Mouse (Mus musculus) heart, embryonic 16.5 days (tissue): ENCODE data around the gene Tcaim. TPM values are rescaled to one million over a fixed set of nuclear protein-coding genes. Genes with fewer than 3 reads are reported as not detected.
"Not testable (repeated sequence)": the region's sequence is repeated elsewhere in the genome, so short reads cannot be mapped to it uniquely, and the experiment has no call there.

ENCODE experiments used
- ATAC-seq: fragments of 200-750 bp; cut with Nextera tagmentation; replicated peaks from 2 replicates; pipeline ENCODE4 v1.8.0; 2017; ENCODE audit warnings: moderate number of reproducible peaks; ENCODE audit not compliant: insufficient read depth, low FRiP score; ENCODE audit errors: extremely low read depth
- H3K27ac ChIP-seq: fragments of 300-500 bp; sonication (generic); 2 replicates; pipeline ENCODE4 v1.5.1; 2014; ENCODE audit warnings: mild to moderate bottlenecking, low read length, control low read depth, moderate library complexity
- H3K27me3 ChIP-seq: fragments of 300-500 bp; sonication (generic); 2 replicates; pipeline ENCODE4 v1.6.1; 2014; ENCODE audit warnings: low read length, mixed read lengths; ENCODE audit not compliant: control insufficient read depth, insufficient read depth
- H3K36me3 ChIP-seq: fragments of 300-500 bp; sonication (generic); 2 replicates; pipeline ENCODE4 v1.6.1; 2014; ENCODE audit not compliant: control insufficient read depth, insufficient read depth
- H3K4me1 ChIP-seq: fragments of 300-500 bp; sonication (generic); 2 replicates; pipeline ENCODE4 v1.6.1; 2014; ENCODE audit warnings: low read length, mixed read lengths; ENCODE audit not compliant: control insufficient read depth, insufficient read depth
- H3K4me2 ChIP-seq: fragments of 300-500 bp; sonication (generic); 2 replicates; pipeline ENCODE4 v1.6.1; 2014; ENCODE audit warnings: low read depth, mild to moderate bottlenecking, control low read depth, low read length
- H3K4me3 ChIP-seq: fragments of 300-500 bp; sonication (generic); 2 replicates; pipeline ENCODE4 v1.5.1; 2014; ENCODE audit warnings: mild to moderate bottlenecking, control low read depth, low read length
- H3K9ac ChIP-seq: fragments of 300-500 bp; sonication (generic); 2 replicates; pipeline ENCODE4 v1.6.1; 2014; ENCODE audit warnings: low read length, control low read depth
- H3K9me3 ChIP-seq: fragments of 300-500 bp; sonication (generic); replicated peaks from 2 replicates; pipeline ENCODE4 v1.6.1; 2016; ENCODE audit warnings: low read length; ENCODE audit not compliant: control insufficient read depth
- WGBS: fragments of 180-500 bp; shearing (Covaris S2); extraction: QIAGEN DNeasy Blood & Tissue Kit; methylation state at CpG from one replicate; pipeline ENCODE4 v1.1.7; 2014; 5-methylcytosine and 5-hydroxymethylcytosine counted together
- polyA plus RNA-seq: library from polyadenylated mRNA; unstranded; fragments of >200 nt; fragmentation: Nextera tagmentation; extraction: Ambion mirVana; gene quantifications from 2 replicates; pipeline ENCODE4 v1.2.1, GENCODE M21; 2015

Tcaim gene
- polyA plus RNA-seq, 1 experiment from 2014 or later: 8.4 TPM

GRCm38 (mm10) chr9:122843760-122844159 is 38.4 kb downstream of the Tcaim start, which contains the start of gene Gm35549:
TSS of gene Gm35549 (minus strand) at chr9:122844035.
- H3K4me3 ChIP-seq: no peak within 1 kb of the TSS
- peaks cover 5% of the 10 kb centered on the region for H3K36me3 ChIP-seq
- H3K27ac ChIP-seq: no peak within 1 kb of the TSS
- ATAC-seq: no peak
- H3K9me3 ChIP-seq: peaks cover 4% of the 10 kb centered on the region
- H3K27me3 ChIP-seq: no peaks in the 10 kb centered on the region
- no peak within 1 kb of the TSS for H3K4me2 ChIP-seq
- WGBS: 75% methylated on average over 3 of the region's 3 CpGs
- H3K4me1 ChIP-seq: no peaks in the 10 kb centered on the region
- H3K9ac ChIP-seq: no peak within 1 kb of the TSS

- Histone ChIP-seq H3K27me3 (no peaks in the 10 kb centered on the region), H3K4me3 (no peak overlapping the region), H3K36me3 (peaks cover 21% of the 10 kb centered on the region), H3K4me1 (no peaks in the 10 kb centered on the region), H3K9me3 (peaks cover 7% of the 10 kb centered on the region), H3K27ac (no peak overlapping the region), H3K4me2 (no peak overlapping the region), H3K9ac (no peak overlapping the region)
- ATAC-seq: no peak
- 77% methylated on average over 3 of the region's 3 CpGs for WGBS
Observed at GRCm38 (mm10) chr9:122845621-122846020, 40.3 kb downstream of the Tcaim start.

DNA sequence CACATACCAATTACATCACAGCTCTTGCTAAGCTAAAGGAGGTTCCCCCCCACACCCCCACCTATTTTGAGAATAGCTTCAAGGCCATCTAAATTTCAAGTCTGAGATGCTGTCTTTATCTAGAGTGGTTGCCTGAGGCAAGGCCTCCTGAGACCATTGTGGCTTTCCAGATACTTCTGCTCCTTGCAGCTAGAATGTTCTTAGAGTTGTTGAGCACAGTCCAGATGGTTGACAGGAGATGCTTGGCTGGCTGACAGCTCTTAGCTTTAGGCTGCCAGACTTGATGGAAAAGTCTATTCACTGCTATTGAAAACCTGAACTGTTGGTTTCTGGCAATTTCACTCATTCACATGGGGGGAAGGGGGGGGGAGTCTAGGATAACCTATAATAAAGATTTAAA is 40.8 kb downstream of the Tcaim start:
- Histone ChIP-seq H3K9ac (no peak overlapping the region), H3K4me2 (no peak overlapping the region), H3K4me1 (no peaks in the 10 kb centered on the region), H3K27ac (no peak overlapping the region), H3K36me3 (peaks cover 25% of the 10 kb centered on the region), H3K9me3 (peaks cover 7% of the 10 kb centered on the region), H3K4me3 (no peak overlapping the region), H3K27me3 (no peaks in the 10 kb centered on the region)
- ATAC-seq: no peak

DNA sequence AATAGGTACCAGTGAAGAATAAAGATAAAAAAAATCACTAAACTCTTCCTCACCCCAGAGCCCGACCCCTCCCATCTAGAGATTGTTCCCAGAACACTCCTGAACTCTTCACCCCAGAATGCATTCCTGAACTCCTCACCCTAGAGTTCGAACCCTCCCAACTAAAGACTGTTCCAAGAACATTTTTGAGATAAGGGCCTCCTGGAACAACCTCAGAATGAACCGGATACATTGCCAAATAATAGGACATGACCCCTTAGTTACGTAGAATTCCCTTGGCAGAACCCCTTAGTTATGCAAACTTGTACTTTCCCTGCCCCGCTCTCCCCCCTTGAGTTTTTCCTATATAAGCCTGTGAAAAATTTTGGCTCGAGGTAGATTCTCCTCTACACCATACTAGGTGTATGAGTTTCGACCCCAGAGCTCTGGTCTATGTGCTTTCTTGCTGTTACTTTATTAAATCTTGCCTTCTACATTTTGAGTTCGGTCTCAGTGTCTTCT is 42.5 kb downstream of the Tcaim start:
- not testable (repeated sequence) for ATAC-seq, H3K4me2 ChIP-seq, H3K9me3 ChIP-seq, H3K4me3 ChIP-seq, H3K27ac ChIP-seq, H3K27me3 ChIP-seq, H3K9ac ChIP-seq, H3K4me1 ChIP-seq
- 59% methylated on average over 7 of the region's 8 CpGs for WGBS
- H3K36me3 ChIP-seq: peaks cover 42% of the 10 kb centered on the region

DNA sequence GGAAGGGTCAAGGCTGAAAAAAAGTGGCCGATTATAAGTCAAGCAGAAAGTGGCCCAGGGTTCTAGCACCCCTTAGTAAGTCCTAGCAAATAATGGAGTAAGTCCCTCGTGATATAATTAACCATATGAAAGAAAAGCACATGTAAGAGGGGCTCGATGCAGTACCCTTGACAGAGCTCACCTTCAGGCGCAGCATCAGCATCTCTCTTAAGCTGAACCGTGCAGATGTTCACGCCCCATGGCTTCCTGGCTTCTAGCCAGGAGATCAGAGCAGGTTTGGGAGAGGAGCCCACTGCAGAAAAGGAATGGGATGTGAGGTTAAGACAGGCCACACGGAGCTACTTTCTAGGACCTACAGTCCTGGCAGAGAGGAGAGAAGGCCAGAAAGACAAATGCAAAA is 49.2 kb downstream of the Tcaim start:
- 86% methylated on average over 7 of the region's 7 CpGs for WGBS
- H3K9me3 ChIP-seq: peaks cover 34% of the 10 kb centered on the region
- no peak for ATAC-seq

DNA sequence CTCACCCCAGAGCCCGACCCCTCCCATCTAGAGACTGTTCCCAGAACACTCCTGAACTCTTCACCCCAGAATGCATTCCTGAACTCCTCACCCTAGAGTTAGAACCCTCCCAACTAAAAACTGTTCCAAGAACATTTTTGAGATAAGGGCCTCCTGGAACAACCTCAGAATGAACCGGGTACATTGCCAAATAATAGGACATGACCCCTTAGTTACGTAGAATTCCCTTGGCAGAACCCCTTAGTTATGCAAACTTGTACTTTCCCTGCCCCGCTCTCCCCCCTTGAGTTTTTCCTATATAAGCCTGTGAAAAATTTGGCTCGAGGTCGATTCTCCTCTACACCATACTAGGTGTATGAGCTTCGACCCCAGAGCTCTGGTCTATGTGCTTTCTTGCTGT is 49.8 kb downstream of the Tcaim start:
- H3K9ac ChIP-seq, H3K4me3 ChIP-seq, H3K4me2 ChIP-seq, ATAC-seq, H3K27ac ChIP-seq, H3K4me1 ChIP-seq, H3K27me3 ChIP-seq: not testable (repeated sequence)
- 69% methylated on average over 2 of the region's 7 CpGs for WGBS
- H3K36me3 ChIP-seq: peaks cover 92% of the 10 kb centered on the region
- H3K9me3 ChIP-seq: peaks cover 40% of the 10 kb centered on the region

More for the DNA sequence above, 49.2 kb downstream of the Tcaim start:
- H3K27ac ChIP-seq: peak overlapping the region; percentile 2; the same call in 1 of the 2 replicates
- no peak overlapping the region for H3K4me3 ChIP-seq
- H3K27me3 ChIP-seq: no peaks in the 10 kb centered on the region
- no peaks in the 10 kb centered on the region for H3K4me1 ChIP-seq
- no peak overlapping the region for H3K9ac ChIP-seq
- no peak overlapping the region for H3K4me2 ChIP-seq
- H3K36me3 ChIP-seq: peaks cover 92% of the 10 kb centered on the region

DNA sequence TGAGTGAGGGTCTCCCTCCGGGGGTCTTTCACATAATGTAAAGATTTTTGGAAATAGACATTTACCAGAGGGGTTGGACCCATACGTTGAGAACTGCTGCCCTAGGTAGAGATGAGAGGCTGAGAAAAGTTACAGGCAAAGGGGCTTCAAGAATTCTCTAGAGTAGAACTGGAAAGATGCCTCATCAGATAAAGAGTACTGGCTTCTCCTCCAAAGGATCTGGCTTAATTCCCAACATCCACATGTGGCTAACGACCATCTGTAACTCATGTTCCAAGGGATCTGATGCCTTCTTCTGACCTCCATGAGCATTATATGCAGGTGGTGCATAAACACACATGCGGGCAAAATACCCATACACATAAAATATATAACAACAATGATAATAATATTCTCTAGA is 50.3 kb downstream of the Tcaim start:
- Histone ChIP-seq H3K4me2 (no peak overlapping the region), H3K9ac (no peak overlapping the region), H3K27me3 (no peaks in the 10 kb centered on the region), H3K4me1 (no peaks in the 10 kb centered on the region), H3K36me3 (peaks cover 92% of the 10 kb centered on the region), H3K9me3 (peaks cover 44% of the 10 kb centered on the region), H3K4me3 (no peak overlapping the region), H3K27ac (no peak overlapping the region)
- WGBS: 92% methylated on average over 4 of the region's 4 CpGs
- ATAC-seq: no peak

DNA sequence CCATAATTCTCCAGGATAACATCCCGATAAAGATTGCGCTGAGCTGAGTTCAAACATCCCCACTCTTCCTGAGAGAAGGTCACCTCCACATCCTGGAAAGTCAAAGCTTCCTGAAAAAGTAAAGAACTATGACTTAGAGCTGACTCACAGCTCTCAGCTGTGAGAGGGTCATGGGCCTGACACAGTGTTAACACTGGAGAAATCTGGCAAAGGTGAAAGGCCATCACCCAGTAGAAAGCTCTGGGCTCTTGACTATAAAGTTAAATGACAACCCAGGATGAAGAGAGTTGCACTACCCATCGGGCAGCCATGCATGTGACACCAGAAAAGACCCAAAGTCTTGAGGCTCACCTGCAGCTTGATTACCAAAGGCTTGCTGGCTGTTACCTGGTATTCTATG is 51.4 kb downstream of the Tcaim start:
- H3K4me2 ChIP-seq: no peak overlapping the region
- H3K27ac ChIP-seq: no peak overlapping the region
- no peaks in the 10 kb centered on the region for H3K27me3 ChIP-seq
- 94% methylated on average over 3 of the region's 3 CpGs for WGBS
- peaks cover 93% of the 10 kb centered on the region for H3K36me3 ChIP-seq
- H3K4me1 ChIP-seq: no peaks in the 10 kb centered on the region
- ATAC-seq: no peak
- H3K9me3 ChIP-seq: peaks cover 52% of the 10 kb centered on the region
- H3K4me3 ChIP-seq: no peak overlapping the region
- H3K9ac ChIP-seq: no peak overlapping the region

GRCm38 (mm10) chr9:122860752-122861151 is 55.4 kb downstream of the Tcaim start:
- Histone ChIP-seq H3K9ac (no peak overlapping the region), H3K4me2 (no peak overlapping the region), H3K36me3 (peaks cover 64% of the 10 kb centered on the region), H3K27ac (no peak overlapping the region), H3K27me3 (no peaks in the 10 kb centered on the region), H3K4me3 (no peak overlapping the region), H3K4me1 (peaks cover 17% of the 10 kb centered on the region), H3K9me3 (peaks cover 41% of the 10 kb centered on the region)
- no peak for ATAC-seq
